Mouse (Mus musculus) erythroblast, embryonic 14.5 days (primary cell): Measurements from ENCODE around the gene Cdca5.

ENCODE experiments used
- GATA1 ChIP-seq: IDR thresholded peaks from 2 replicates; pipeline ENCODE4 v1.6.1; 2012; ENCODE audit warnings: low read length, inconsistent platforms, mixed read lengths
- TAL1 ChIP-seq: IDR thresholded peaks from 3 replicates; pipeline ENCODE4 v1.6.1; 2012; ENCODE audit warnings: low read length, inconsistent platforms, mixed read lengths

DNA sequence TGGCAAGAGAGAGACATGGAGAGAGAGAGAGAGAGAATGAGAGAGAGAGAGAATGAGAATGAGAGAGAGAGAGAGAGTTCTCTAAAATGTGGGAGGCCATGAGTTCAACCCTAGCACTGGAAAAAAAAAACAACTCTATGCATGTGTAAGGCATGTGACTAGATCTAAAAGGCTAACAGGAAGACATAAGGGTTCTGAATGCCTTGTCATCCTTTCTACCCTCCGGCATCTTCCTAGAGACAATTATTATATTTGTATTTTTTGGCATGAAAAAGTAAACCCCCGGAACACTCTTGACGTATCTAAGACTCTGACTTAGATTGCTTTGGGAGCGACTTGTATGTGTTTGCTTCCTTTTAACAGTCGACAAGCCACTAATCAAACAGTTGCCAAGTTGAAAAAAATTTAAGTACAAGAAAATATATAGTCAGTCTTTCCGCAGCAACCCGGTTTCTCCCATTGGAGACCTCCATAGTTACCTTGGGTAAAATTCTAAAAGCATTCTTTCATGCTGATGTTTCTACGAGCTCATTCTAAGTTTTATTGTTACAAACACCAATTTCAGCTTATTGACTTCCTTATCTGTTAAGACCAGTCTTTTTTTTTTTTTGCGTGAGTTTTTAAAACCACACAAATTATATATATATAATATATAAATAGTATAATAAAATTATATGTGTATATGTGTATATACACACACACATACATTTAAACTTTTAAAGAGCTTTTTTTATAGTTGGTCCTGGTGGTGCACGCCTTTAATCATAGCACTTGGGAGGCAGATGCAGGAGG is 42.2 kb downstream of the Cdca5 start:
- TF ChIP-seq GATA1 (no peak), TAL1 (no peak)
